ENCODE assay signal across 13 mouse cellular contexts in the genomic region with DNA sequence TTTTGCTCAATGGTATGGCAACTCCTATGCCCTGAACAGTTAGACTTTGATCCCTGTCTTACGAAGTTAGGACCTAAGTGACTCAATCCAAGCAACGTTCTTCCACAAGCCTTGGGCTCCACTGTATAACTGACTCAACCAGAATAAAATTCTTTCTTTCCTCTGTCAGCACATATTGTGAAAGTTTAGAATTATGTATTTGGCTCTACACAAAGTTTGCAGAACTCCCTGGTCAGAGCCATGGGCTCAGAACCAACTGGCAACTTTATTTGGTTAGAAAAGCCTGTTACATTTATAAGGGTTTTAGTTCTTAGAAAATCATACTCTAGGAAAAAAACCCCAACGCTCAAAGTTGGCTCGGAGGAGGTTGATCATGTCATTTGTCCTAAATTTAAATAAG.
DNase-seq lines count a peak whose midpoint lies in the region; ATAC-seq and TF ChIP-seq lines count a peak whose summit lies in the region.
"Had no signal": no experiment of that assay in that cellular context is flagged by ENCODE, and none has a peak within 500 bp of the region (broad histone marks: within the 10 kb centered on the region; RNA-seq: fewer than 3 reads in every experiment).

No protein-coding gene starts in this region.

- no peaks in the 10 kb centered on the region for H3K36me3 ChIP-seq in forebrain, postnatal 0 days (ENCODE audit: insufficient read depth)
- H3K36me3 ChIP-seq in forebrain, embryonic 10.5 days (replicated peaks) = no peaks in the 10 kb centered on the region
- no peaks in the 10 kb centered on the region for H3K36me3 ChIP-seq in midbrain, embryonic 15.5 days (replicated peaks)
- H3K36me3 ChIP-seq: embryonic facial prominence, embryonic 13.5 days; liver, embryonic 15.5 days; stomach, embryonic 15.5 days had no signal

- no peak for TF ChIP-seq CTCF in forebrain, postnatal 0 days (IDR thresholded peaks at IDR 0.05; ENCODE audit: low read depth)

- H3K4me2 ChIP-seq in forebrain, postnatal 0 days (ENCODE audit: low read depth) = no peak overlapping the region
- no peak overlapping the region for H3K4me2 ChIP-seq in midbrain, embryonic 15.5 days
- H3K4me2 ChIP-seq: embryonic facial prominence, embryonic 13.5 days; liver, embryonic 15.5 days; stomach, embryonic 15.5 days had no signal

- WGBS in forebrain, postnatal 0 days = 64% methylated on average over 4 of the region's 4 CpGs
- 91% methylated on average over 4 of the region's 4 CpGs for WGBS in forebrain, embryonic 10.5 days
- WGBS in midbrain, embryonic 15.5 days = 88% methylated on average over 4 of the region's 4 CpGs

- peak; percentile 70 for ATAC-seq in forebrain, postnatal 0 days
- ATAC-seq in midbrain, embryonic 15.5 days (replicated peaks) = no peak

- no peak overlapping the region for H3K27ac ChIP-seq in forebrain, postnatal 0 days (ENCODE audit: low read depth, low read length)
- no peak overlapping the region for H3K27ac ChIP-seq in forebrain, embryonic 10.5 days
- no peak overlapping the region for H3K27ac ChIP-seq in midbrain, embryonic 15.5 days
- H3K27ac ChIP-seq: embryonic facial prominence, embryonic 13.5 days; liver, embryonic 15.5 days; stomach, embryonic 15.5 days had no signal

- no peaks in the 10 kb centered on the region; the same call in 1 of the 2 replicates for H3K4me1 ChIP-seq in forebrain, postnatal 0 days (ENCODE audit: insufficient read depth)
- H3K4me1 ChIP-seq in forebrain, embryonic 10.5 days = no peaks in the 10 kb centered on the region
- H3K4me1 ChIP-seq in midbrain, embryonic 15.5 days = no peaks in the 10 kb centered on the region
- H3K4me1 ChIP-seq: embryonic facial prominence, embryonic 13.5 days; liver, embryonic 15.5 days; stomach, embryonic 15.5 days had no signal

- peak; percentile 78 for DNase-seq in forebrain, postnatal 0 days
- DNase-seq in forebrain, embryonic 10.5 days (ENCODE audit: extremely low spot score, low spot score) = no peak
- peak; percentile 25 to 32 for DNase-seq in right cerebral cortex, postnatal 10 days (ENCODE audit: low spot score in 2 of 2)
- no peak for DNase-seq in right cerebral cortex, postnatal 25 days
- peak; percentile 19 to 67 for DNase-seq in gastrocnemius, postnatal 4 days (ENCODE audit: low spot score in 2 of 2)
- peak; percentile 11 for DNase-seq in right cerebral cortex, postnatal 4 days
- DNase-seq in frontal cortex, postnatal 25 days (ENCODE audit: low spot score in 2 of 2) = no peak
- DNase-seq: kidney, adult 8-10 months; layer of hippocampus, postnatal 36 days had no signal

- H3K27me3 ChIP-seq in forebrain, postnatal 0 days (ENCODE audit: insufficient read depth, low read length) = no peaks in the 10 kb centered on the region
- no peaks in the 10 kb centered on the region for H3K27me3 ChIP-seq in forebrain, embryonic 10.5 days (ENCODE audit: poor library complexity, severe bottlenecking)
- H3K27me3 ChIP-seq in midbrain, embryonic 15.5 days (replicated peaks) = no peaks in the 10 kb centered on the region
- H3K27me3 ChIP-seq: embryonic facial prominence, embryonic 13.5 days; liver, embryonic 15.5 days; stomach, embryonic 15.5 days had no signal

- H3K9me3 ChIP-seq in forebrain, postnatal 0 days (ENCODE audit: low read length) = no peaks in the 10 kb centered on the region
- H3K9me3 ChIP-seq in forebrain, embryonic 10.5 days = no peaks in the 10 kb centered on the region
- H3K9me3 ChIP-seq in midbrain, embryonic 15.5 days = no peaks in the 10 kb centered on the region
- H3K9me3 ChIP-seq: embryonic facial prominence, embryonic 13.5 days; liver, embryonic 15.5 days; stomach, embryonic 15.5 days had no signal

- H3K4me3 ChIP-seq in forebrain, postnatal 0 days (ENCODE audit: low read depth, low read length) = no peak overlapping the region
- no peak overlapping the region for H3K4me3 ChIP-seq in forebrain, embryonic 10.5 days
- H3K4me3 ChIP-seq in midbrain, embryonic 15.5 days = no peak overlapping the region
- H3K4me3 ChIP-seq: embryonic facial prominence, embryonic 13.5 days; liver, embryonic 15.5 days; stomach, embryonic 15.5 days had no signal

- H3K9ac ChIP-seq in forebrain, postnatal 0 days = no peak overlapping the region
- H3K9ac ChIP-seq in midbrain, embryonic 15.5 days = no peak overlapping the region
- H3K9ac ChIP-seq: embryonic facial prominence, embryonic 13.5 days; liver, embryonic 15.5 days; stomach, embryonic 15.5 days had no signal

Comparison
In these comparisons a context has a peak if more than half of its experiments do, and no peak if none do; other contexts are left out.
1. DNase-seq: peak in forebrain, postnatal 0 days (single experiment), right cerebral cortex, postnatal 10 days (2 of 2), gastrocnemius, postnatal 4 days (2 of 2) and right cerebral cortex, postnatal 4 days (single experiment); none in forebrain, embryonic 10.5 days (single experiment), right cerebral cortex, postnatal 25 days (single experiment) and frontal cortex, postnatal 25 days (0 of 2).